Mouse (Mus musculus): ENCODE measurements around the gene A630001G21Rik.
"Not testable (repeated sequence)": the region's sequence is repeated elsewhere in the genome, so short reads cannot be mapped to it uniquely, and the experiment has no call there.

The A630001G21Rik gene

DNA sequence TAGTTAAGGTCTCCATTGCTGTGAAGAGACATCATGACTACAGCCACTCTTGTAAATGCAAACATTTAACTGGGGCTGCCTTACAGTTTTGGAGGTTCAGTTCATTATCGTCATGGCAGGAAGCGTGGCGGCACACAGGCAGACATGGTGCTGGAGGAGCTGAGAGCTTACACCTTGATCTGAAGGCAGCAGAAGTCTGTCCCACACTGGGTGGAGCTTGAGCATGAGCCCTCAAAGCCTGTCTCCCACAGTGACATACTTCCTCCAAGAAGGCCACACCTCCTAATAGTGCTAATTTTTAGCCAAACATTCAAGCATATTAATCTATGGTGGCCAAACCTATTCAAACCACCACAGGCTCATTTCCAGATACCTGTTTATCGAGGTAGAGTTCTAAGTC, at the start of gene A630001G21Rik:
TSS of gene A630001G21Rik (minus strand) at position 208 of the 400 bp plus-strand sequence.
- no peak for DNase-seq

DNA sequence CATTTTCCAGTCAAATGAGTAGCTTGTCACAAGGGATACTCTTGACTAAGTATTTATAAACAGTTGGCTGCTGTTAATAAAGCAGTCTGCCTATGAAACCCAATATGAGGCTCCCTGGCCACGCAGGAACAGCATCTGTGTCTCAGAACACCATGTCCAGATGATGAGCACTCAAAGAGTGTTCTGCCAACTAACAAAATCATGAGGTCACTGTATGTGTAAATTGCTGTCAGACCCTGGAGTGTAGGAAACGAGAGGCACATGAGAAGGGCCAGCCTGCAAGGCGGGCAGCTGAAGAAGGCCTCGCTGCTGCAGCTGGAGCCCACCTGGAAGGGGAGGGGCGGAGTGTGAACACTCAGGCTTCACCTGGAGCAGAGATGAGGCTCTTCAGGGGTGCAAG, 48.7 kb upstream of the A630001G21Rik start:
- DNase-seq = no peak

DNA sequence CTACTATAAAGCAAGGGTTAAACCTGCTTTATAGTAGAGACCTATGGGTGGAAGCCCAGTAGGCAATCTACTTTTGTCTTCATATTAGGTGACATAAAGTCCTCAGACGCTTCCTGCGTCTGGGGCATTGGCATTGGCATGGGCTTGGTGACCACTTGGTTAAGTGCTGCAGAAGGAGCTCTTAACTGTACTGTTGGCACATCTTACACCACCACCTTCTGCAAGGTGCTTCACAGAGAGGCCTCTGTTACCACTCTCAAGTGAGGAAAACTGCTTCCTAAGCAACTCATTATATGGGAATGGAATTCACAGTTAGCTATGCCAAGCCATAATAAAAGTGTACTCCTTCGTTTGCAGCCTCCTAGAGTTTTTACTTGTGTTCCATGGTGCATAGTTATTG, 46.5 kb upstream of the A630001G21Rik start:
- DNase-seq = no peak

DNA sequence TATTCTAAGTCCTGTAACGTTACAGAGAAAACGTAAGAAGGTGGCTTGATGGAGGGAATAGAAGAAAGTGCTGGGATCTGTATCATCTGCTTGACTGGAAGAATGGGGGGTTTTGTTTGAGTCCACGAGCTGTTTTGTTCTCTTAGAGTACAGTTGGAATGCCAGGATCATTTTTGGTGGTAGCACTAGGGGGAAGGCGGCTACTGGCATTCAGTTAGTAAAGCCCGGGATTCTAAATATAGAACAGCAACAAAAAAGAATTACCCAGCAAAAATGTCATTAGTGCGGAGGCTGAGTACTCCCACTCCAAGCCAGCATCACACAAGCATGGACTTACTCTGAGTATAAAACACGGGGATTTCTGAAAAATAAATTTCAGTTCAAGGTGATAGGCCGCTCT, 43.8 kb upstream of the A630001G21Rik start:
- no peak for DNase-seq

DNA sequence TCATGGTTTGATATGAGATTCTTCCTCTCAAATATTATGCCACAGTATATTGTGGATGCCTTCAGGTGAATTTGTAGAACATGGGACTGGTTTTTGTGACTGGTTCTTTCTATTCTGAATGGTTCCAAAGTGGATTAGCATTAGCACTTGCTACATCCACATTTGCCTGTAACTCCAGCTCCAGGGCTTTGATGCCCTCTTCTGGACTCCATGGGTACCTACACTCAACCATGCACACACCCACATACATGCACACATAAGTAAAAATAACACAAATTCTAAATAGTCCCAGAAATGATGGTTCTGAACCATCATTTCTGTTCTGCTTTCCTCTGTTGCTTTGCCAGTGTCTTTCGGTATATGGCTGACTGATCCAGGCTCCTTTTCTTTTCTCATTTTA, 41.3 kb upstream of the A630001G21Rik start:
- no peak for DNase-seq

DNA sequence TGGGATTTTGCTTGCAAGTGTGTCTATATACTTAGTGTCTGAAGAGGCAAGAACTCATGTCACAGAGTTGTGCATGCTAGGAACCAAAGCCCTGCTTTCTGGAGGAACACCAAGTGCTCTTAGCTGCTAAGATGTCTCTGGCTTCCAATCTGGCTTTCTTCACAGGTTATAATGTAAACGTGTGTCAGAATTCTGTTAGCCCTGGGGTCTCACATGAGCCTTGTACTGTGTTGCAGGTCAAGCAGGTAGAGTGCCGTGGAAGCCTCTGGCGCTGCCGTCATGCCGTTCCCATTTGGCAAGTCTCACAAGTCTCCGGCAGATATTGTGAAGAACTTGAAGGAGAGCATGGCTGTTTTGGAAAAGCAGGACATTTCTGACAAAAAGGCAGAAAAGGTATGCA, 39.7 kb upstream of the A630001G21Rik start:
- no peak for DNase-seq

DNA sequence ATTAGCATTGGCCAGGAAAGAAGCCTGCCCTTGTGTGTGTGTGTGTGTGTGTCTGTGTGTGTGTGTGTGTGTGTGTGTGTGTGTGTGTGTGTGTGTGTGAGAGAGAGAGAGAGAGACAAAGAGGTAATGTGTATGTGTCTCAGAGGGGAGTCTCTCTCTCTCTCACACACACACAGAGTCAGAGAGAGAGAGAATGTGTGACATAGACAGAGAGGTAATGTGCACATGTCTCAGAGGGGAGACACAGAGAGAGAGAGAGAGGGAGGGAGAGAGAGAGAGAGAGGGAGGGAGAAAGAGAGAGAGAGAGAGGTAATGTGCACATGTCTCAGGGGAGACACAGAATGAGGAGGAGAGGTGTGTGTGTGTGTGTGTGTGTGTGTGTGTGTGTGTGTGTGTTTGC, 35.8 kb upstream of the A630001G21Rik start:
- DNase-seq = not testable (repeated sequence)

DNA sequence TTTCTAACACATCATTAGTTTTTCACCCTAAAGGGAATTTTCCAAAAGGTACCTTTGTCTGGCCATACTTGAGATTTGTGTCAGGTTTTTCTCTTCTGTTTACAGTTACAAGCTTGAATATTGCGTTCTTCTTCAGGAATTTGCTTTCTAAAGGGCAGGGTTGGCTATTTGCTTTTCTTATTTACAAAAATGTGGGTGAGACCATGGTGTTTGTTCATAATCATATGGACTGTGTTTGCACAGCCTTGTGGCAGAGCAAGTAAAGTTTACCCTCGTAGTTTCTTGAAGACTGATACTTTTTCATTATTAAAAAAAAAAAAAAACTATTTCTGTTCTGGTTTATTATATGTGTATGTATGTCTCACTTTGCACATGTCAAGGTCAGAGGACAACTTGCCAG, 32.3 kb upstream of the A630001G21Rik start:
- no peak for DNase-seq

DNA sequence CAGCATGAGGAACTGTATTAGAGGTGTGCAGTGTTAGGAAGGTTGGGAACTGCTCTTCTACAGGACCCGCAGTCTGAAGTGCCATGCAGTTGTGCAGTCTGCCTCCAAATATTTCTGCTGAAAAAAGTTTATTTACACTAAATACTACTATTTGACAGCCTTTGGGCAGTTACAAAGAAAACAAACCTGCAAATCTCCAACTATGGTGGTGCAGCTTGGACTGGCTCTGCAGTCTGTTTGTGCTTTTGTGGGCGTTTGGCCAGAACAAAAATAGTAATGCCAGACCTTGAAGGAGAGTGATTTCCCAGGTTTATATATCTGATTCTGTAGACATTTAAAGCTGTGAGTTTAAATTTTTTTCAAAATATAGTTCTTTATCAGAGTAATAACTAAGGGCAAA, 31.9 kb upstream of the A630001G21Rik start:
- DNase-seq = peak; percentile 25

DNA sequence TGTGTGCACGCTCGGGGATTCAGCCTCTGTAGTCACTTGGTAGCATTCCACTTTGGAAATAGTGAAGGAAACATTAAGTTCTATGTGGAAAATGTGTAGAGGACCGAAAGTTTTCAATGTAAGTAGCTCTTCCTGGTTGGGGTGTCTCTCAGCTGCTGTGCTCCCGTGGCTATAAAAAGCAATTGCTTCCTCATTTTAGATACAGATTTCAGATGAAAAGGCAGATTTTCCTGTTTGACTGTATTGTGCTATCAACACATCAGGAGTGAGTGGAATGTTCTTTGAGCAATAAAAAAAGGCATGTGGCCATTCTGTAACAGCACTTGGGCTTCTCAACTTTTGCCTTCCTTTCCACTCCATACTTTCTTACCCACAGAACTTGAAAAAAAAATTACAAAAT, 30.8 kb upstream of the A630001G21Rik start:
- DNase-seq = no peak

DNA sequence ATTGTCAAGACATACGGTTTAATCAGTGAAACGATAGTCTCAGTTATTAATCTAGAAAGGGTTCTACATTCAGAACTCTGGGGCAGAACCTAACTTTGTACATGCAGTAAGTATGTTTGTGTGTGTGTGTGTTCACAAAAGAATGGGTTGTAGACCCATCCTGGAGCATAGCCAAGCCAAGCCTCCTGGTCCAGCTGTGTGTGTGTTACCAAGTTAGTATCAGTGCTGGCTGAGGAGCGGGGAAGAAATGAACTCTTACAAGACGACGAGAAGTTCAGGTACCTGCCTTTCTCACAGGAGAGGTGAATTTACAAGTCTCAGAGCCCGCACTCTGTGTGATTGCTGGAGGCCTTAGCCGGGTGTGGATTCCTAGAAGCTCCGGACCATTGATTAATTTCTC, 26.1 kb upstream of the A630001G21Rik start:
- no peak for DNase-seq

DNA sequence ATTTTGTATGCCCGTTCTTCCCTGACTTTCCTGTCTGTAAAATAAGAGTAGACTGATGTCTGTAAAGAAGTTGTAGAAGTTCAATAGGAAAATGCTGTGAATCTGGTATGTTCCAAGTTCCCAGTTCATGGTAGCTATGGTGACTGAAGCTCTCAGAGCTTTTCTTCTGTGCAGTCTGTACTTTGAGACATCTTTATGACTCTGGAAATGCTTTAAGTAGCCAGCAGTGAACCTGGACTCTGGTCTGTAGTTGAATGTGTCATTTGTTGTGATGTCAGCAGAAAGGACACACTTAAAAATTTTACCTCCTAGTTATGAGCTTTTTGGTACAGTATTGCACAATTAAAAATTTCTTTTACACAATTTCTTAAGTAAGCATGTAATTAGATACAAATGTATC, 24.1 kb upstream of the A630001G21Rik start:
- no peak for DNase-seq

DNA sequence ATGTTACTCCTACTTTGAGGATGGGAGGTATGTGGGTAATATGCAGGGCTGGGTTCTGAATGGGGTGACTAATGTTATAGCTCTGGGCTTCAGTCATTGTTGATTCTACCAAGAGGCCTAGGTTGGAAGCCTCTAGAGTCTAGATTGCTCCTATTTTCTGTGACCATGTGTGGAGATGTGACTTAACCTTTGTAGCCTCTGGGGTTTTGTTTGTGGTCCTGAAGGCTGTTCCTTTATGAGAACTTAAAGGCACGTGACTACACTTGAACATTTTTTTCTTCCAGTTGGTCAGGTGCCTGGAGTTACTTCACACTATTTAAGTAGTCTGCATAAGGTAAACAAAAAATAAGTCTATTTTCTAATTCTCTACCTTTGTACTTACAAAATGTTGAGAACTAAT, 21.3 kb upstream of the A630001G21Rik start:
- DNase-seq = no peak

DNA sequence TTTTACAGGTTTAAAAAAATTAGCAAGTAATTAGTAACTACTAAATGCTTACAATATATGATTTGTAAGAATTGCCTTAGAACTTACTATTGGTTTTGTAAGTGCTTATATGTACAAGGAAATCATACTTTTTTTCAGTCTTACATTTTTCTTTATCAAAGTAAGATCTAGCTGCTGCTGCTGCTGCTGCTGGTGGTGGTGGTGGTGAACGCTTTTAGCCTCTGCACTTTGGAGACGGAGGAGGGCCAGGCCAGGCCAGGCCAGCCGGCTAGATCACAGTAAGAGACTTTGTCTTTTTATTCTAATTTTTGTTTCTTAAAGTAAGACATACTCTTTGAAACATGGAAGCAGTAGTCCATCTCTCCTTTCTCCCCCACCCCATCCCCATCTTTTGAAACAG, 16.8 kb upstream of the A630001G21Rik start:
- DNase-seq = no peak

DNA sequence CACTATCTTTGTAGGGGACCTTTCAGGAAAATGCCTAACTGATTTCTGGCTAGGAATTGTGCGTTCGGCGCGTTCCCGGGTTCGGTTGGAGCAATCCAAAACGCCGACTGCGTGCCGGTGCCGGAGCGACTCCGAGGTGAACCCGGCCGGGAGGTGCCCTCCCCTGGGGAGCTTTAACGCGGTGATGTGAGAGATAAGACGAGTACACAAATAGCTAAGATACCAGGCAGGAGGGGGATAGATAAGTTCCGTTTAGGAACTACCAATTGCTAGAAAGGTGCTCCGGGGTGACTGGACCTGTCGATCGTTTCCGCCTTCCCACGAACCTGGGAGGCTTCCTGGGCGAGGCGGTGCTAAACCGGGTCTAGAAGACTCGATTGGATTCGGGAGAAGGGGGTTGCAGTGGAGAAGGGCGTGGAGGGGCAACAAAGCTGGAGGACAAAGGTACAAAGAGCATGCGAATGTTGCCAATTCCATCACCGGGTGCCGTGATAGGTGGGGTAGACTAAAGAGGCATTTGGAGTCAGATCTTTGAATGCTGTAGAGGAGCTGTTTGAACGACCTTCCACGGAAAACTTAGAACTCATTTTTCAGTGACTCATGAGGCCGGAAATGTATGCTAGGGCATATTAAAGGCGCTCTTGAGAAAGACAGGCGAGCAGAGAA, 15.8 kb upstream of the A630001G21Rik start:
- DNase-seq = peak; percentile 50

DNA sequence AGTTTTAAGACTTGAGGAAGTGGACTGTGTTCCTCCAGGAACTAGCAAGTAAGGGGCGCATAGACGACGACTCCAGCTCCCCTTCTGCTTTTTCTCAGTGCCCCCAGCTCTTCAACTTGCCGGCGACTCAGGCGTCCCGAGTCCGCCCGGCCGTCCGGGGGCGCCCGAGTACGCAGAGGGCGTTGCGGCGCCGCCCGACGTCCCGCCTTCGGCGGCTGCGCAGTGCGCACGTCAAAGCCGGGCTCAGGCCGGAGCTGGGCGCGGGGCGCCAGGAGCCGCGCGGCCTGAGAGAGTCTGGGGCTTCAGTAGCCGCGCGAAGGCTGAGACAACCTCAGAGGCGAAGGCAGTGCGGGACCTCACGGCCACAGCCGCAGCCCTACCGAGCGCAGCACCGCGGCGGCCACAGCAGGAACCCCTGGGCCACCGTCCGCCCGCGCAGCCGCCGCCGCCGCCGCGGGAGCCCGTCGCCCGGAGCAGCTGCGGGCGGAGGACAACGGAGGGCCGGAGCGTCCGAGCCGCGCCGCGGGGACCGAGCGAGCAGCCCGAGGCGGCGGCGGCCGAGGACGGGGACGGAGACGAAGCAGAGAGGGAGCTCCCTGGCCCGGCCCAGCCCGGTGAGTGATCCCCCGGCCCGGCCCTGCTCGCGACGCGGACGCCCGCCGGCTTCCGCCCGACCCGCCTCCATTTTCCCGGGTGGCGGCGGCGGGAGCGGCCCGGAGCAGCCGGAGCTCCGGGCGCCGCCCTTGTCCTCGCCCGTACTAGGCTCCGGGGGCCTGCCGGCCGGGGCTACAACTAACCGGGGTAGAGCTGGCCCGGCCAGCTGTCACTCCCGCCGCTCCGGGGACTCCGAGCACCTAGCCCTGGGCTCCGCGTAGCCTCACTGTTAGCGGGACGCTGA, 15.0 kb upstream of the A630001G21Rik start, which contains the start of gene Cab39:
TSS of gene Cab39 (plus strand) at position 234 of the 898 bp plus-strand sequence.
- peak; percentile 94 for DNase-seq

DNA sequence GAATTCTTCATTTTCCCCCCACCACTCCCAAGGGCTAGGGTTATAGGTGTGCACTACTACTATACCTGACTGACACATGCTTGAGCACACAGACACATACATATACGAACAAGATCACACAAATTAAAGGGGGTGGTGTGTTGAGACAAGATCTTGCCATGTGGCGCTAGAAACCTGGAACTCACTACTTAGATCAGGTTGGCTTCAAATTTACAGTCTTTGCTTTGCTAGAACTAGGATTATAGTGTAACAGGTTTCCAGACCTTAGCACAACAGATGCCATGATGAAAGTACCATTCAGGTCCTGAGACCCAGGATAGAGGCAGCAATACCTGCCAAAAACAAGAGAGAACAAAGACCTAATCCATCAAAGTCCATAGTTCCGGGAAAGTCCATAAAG, 13.0 kb upstream of the A630001G21Rik start:
- DNase-seq = no peak

DNA sequence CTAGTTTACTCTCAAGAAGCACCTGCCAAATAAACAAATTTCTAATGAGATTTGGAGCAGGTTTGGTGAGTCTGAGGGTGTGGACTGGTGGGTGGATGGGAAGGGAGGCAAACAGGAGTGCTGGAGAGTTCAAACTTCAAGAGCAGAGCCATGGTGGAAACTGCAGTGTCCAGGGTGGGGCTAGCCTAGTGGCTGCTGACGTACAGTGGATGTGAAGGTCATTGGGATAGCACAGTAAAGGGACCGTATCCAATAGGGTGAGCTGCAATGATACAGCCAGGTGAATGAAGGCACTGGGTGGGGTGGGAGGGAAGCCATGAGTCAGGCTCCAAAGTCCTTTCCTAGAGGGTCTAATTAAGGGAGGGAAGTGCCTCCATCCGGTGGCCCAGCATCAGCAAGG, 12.1 kb upstream of the A630001G21Rik start:
- DNase-seq = no peak

DNA sequence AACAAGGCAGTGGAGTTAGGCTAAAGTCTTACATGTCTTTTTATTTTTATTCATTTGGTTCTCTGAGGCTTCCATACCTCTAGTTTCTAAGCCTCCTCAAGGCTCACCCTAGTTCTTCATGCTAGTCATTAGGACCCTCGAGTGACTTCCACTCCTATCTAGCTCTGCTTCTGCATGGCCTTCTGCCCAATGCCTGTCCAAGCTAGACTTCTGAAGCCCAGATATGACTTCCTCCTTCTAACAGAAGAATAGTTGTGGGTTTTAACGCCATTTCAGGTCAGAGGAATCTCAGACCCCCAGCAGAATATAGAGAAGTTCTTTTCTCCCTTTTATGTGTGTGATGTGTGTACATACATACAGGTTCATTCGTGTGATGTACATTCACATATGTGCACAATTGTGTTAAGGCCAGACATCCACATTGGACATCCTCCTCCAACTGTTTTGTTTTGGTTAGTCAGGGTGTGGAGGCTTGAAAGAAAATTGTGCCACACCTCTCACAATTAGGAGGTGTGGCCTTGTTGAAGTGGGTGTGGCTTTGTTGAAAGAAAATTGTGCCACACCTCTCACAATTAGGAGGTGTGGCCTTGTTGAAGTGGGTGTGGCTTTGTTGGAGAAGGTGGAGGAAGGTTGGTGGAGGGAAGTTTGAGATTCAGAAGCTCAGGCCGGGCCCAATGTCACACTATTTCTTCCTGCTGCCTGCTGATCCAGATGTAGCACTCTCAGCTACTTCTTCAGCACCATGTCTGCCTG, 1.2 kb upstream of the A630001G21Rik start:
- DNase-seq = no peak

DNA sequence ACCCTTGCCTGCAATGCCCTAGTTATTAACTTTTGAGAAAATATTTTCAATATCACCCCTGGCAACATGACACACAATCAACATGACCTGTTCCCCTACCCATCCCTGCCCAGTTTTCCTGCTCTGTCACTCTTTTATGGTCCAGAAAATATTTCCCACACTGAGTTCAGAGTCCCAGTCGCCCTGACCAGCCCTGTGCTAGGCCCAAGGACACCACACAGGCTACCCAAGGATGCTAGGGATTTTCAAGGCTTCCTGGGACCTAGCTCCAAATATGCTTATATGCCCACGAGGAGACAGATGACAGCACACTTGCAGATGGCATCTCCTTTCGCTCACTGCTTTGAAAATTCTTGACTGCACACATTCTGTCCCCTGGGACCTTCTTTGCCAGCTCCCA, 569 bp upstream of the A630001G21Rik start:
- DNase-seq = no peak

DNA sequence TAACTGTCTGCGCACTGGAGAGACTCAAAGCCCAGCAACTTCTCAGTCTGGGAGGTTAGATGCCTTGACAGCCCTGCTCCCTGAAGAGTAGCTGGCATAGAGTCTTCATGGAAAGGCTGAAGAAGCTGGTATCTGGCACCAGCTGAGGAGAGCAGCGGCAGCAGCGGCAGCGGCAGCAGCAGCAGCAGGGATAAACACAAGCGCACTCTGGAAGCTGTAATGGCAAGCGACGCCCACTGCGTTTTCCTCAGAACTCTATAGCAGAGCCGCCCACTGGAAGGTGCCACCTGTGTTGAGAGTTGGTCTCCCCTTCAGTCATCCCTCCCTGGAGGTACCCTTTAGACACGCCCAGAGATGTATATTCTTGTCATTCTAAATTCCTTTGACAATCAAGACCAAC, 2.3 kb downstream of the A630001G21Rik start:
- no peak for DNase-seq

DNA sequence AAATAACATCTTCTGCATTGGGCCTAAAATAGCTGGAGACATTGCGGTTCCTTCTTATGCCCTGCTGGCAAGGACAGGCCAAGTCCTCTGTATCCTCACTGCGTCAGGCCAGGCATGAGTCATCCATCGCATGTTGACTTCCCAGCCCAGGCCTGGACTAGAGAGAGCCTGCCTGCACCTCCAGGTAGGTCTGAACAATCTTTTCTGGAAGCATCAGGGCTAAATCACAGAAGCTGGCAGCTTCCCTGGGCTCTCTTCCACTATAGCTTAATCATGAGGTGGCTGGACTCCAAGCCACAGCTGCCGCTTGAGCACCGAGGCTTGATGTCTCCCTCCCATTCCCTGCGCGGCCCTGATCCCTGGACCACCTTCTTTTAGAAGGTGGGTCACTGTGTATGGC, 3.3 kb downstream of the A630001G21Rik start:
- DNase-seq = no peak

DNA sequence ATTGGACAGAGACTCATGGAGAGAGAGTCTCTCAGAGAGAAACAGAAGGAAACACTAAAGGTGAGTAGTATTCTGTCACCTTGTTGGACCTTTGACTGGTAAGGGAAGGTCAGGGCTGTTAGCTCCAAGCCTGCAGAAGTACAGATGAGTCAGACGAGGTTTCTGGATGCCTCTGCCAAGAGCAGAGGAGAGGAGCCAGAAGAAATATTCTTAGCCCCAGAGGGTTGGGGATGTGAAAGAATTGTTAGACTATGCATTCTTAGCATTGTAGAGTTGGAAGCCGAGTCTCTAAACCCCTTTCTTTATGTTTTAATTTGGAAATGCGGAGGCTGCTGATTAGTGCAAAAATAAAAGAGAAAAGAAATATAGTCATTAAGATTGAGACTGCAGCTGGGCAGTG, 6.5 kb downstream of the A630001G21Rik start:
- DNase-seq = no peak

DNA sequence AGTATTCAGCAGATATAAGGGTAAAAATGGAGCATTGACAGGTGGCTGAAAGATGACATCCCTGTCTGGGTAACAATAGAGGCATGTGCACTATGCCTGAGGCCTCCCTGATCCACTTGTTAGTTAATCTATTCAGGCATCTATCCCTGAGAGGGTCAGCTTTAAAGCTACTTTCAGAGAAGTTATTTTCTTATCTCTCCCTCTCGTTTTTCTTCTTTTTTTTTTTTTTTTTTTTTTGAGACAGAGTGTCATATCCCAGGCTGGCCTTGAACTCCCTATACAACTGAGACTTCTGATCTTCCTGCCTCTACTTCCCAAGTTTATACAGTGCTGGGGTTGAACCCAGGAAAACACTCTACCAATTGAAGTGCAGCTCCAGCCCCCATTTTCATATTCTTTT, 10.7 kb downstream of the A630001G21Rik start:
- DNase-seq = no peak
